Mouse (Mus musculus): ENCODE data around the gene Mrpl54.

Mrpl54 gene

GRCm38 (mm10) chr10:81300352-81300907, 33.7 kb upstream of the Mrpl54 start:
- ChIA-PET CTCF (interaction anchor here in 2 of 4 experiments (0.5 to 8.6 kb wide), 3 partner anchors 8 to 419 kb away, joined by 3 to 263 read pairs (median 112); partner anchors contain the start of genes Pip5k1c (in 2 of the 2) and Tjp3 (in 2 of the 2)), POLR2A (interaction anchor here in 2 of 4 experiments (0.7 to 8.6 kb wide), 6 partner anchors 8 to 371 kb away, joined by 3 to 79 read pairs (median 3); partner anchors contain the start of genes Pip5k1c (in 2 of the 2), Cactin (in 1 of the 2), Gadd45b (in 1 of the 2) and Tjp3 (in 1 of the 2))

GRCm38 (mm10) chr10:81299585-81300351, 33.0 kb upstream of the Mrpl54 start:
- POLR2A ChIA-PET, result interaction anchor here in 2 of 4 experiments (0.9 to 8.6 kb wide), 5 partner anchors 8 to 47 kb away, joined by 3 to 79 read pairs (median 31); partner anchors contain the start of genes Cactin (in 1 of the 2), Pip5k1c (in 1 of the 2) and Tjp3 (in 1 of the 2)
- CTCF ChIA-PET, result interaction anchor here in 1 of 4 experiments (8.6 kb wide), 1 partner anchor 9 kb away, joined by 112 read pairs; the partner anchor contains the start of genes Pip5k1c and Tjp3

- ChIA-PET POLR2A (interaction anchor here in 3 of 4 experiments (0.7 to 4.8 kb wide), 15 partner anchors 10 to 209 kb away, joined by 3 to 35 read pairs (median 3); partner anchors contain the start of gene Cactin (in 2 of the 3)), CTCF (interaction anchor here in 3 of 4 experiments (0.6 to 3.0 kb wide), 10 partner anchors 9 to 175 kb away, joined by 3 to 21 read pairs (median 6); no protein-coding TSS in a partner anchor)
These were observed 31.8 kb upstream of the Mrpl54 start for GRCm38 (mm10) chr10:81298369-81299100.

DNA sequence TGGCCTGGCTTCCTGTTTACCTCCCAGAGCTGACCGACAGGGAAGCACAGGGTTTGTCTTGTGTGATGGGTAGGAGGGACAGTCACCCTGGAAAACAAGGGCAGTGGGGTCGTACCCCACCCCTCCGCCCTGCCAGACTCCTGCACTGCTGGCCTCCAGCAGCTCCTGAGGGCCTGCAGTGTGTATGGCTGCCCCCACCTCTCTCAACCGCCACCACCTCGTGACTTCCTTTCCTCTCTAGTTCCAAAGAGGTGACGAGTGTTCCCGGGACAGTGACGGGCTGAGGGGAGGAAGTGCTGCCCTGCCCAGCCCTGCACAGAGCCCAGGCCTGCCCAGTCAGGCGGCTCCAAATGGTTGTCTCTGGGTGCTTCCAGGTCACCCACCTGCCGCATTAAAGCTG, 31.1 kb upstream of the Mrpl54 start:
- CTCF ChIA-PET, result interaction anchor here in 3 of 4 experiments (0.6 to 10.3 kb wide), 14 partner anchors 7 to 255 kb away, joined by 3 to 263 read pairs (median 6); no protein-coding TSS in a partner anchor

DNA sequence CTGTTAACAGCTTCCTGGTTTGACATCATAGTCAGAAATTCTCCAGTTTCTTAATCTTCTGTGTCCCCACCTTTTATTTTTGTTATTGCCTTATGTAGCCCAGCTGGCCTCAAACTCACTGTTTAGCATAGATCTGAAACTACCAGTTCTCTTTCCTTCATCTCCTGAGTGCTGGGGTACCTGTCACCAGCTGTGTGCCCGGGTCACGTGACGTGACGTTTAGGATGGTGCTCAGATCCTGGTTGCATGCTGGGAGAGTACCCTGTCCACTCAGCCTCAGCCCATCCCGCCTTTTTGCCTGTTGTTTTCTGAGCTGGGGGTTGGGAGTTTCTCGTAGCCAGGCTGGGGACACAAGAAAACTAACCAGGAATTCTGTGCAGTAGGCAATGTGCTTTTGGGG, 30.5 kb upstream of the Mrpl54 start:
- CTCF ChIA-PET, result interaction anchor here in 3 of 4 experiments (0.6 to 10.3 kb wide), 14 partner anchors 7 to 279 kb away, joined by 3 to 263 read pairs (median 8); no protein-coding TSS in a partner anchor
- POLR2A ChIA-PET, result interaction anchor here in 3 of 4 experiments (0.7 to 8.2 kb wide), 27 partner anchors 11 to 368 kb away, joined by 3 to 85 read pairs (median 4); partner anchors contain the start of gene Cactin (in 3 of the 3)

More for the DNA sequence above, 31.1 kb upstream of the Mrpl54 start:
- POLR2A ChIA-PET, result interaction anchor here in 3 of 4 experiments (0.7 to 8.2 kb wide), 24 partner anchors 9 to 210 kb away, joined by 3 to 85 read pairs (median 4); partner anchors contain the start of gene Cactin (in 3 of the 3)

GRCm38 (mm10) chr10:81295185-81295584, 28.5 kb upstream of the Mrpl54 start:
- POLR2A ChIA-PET, result interaction anchor here in 3 of 4 experiments (0.5 to 8.2 kb wide), 10 partner anchors 9 to 1180 kb away, joined by 3 to 85 read pairs (median 11); partner anchors contain the start of genes Cactin (in 2 of the 3), 4930404N11Rik (in 1 of the 3), Fzr1 (in 1 of the 3) and Stk11 (in 1 of the 3)
- CTCF ChIA-PET, result interaction anchor here in 2 of 4 experiments (0.6 to 10.3 kb wide), 5 partner anchors 9 to 123 kb away, joined by 3 to 263 read pairs (median 17); no protein-coding TSS in a partner anchor

DNA sequence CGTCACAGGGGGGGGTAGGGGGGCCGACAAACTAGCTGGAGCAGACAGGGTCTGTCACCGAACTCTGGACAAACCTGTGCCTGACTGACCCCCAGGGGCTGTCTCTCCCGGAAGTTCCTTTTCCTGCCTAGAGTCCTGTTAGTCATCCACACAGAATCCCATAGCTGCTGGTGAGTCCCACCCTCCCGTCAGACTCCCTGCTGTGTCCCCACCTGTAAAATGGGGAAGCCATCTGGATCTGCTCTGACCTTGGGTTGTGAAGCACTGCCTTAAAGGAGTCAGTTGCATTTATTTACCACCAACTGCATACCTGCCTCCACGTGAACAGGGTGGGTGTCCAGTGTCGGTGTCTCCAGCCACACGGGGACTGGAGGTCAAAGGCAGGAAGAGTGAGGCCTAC, 27.7 kb upstream of the Mrpl54 start:
- ChIA-PET POLR2A (interaction anchor here in 3 of 4 experiments (0.8 to 8.2 kb wide), 12 partner anchors 10 to 122 kb away, joined by 3 to 85 read pairs (median 10); partner anchors contain the start of genes Cactin (in 2 of the 3) and Mfsd12 (in 1 of the 3)), CTCF (interaction anchor here (0.6 to 10.3 kb wide), 8 partner anchors 10 to 68 kb away, joined by 3 to 263 read pairs (median 45); partner anchors contain the start of genes Cactin (in 1 of the 4) and Gipc3 (in 1 of the 4))

DNA sequence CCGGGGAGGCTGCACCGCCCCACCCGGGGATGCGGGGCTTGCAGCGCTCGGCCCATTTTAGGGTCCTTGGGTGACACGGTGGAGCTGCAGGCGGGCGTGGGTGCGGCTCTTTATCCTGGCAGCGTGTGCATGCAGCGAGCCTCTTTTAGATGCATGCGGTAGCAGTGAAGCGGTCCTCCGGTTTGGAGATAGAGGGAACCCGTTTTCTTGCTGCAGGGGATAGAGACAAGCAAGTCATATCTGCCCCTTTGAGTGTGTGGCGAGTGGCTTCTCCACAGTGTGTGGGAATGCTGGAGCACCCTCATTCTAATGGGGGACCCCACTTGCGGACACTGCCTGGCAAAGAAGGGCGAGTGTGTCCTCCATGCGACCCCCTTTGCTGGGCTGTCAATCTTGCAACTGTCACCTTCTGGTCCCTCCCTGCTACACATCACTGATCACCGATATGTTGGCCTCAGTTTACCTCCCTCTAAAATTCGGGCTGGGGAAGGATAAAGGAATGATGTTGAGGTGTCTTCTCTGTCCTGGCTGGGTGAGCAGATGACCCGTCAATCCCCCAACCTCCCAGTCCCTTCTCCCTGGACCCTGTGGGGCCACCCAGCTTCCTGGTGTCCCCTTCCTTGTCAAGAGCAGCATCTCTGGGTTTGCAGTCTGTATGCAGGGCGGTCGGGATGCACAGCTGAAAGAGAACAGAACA, 26.7 kb upstream of the Mrpl54 start:
- POLR2A ChIA-PET, result interaction anchor here (0.5 to 8.2 kb wide), 101 partner anchors 10 to 766 kb away, joined by 3 to 89 read pairs (median 5); partner anchors contain the start of genes Cactin (in 4 of the 4), Fzr1 (in 3 of the 4), Dohh (in 2 of the 4) and Gadd45b (in 2 of the 4)

DNA sequence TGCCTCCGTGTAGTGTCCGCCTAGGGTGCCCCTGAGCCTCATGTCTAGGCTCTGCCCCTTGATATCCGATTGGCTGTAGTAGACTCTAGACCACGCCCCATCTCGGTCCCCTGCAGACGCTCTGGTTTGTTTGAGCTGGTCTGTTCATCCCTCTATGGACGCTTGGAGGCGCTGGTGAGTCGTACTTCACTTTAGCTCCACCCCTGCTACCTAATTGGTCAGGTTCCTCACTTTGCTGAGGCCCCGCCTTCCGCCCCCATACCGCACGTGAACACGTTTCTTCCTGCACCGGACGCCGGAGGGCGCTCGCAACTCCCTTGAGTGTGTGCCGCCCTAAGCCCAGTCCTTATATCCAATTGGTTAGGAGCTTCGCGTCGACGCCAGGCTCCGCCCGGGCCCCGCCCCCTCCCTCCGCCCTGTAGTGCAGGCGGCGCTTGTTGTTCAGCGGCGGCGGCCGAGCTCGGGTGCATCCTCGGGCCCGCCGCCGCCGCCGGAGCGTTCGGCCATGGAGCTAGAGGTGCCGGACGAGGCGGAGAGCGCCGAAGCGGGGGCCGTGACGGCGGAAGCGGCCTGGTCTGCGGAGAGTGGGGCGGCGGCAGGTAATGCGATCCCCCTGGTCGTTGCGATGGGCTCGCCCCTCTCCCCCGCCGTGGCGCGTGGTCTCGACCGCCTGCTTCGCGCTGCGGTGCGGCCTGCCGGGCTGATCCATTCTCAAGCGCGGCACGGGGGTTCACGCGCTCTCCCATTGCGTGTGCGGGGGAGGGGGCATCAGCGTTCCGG, 26.0 kb upstream of the Mrpl54 start, which contains the start of gene Pip5k1c:
Gene Pip5k1c, plus strand, starts transcription at position 410 of the 780 bp plus-strand sequence.
- ChIA-PET CTCF (interaction anchor here (0.5 to 10.3 kb wide), 162 partner anchors 9 to 1067 kb away, joined by 3 to 263 read pairs (median 4); partner anchors contain the start of genes Hmg20b (in 4 of the 4), Cactin (in 3 of the 4), Celf5 (in 2 of the 4) and Fzr1 (in 2 of the 4)), POLR2A (interaction anchor here (0.5 to 8.2 kb wide), 160 partner anchors 8 to 1126 kb away, joined by 3 to 89 read pairs (median 4); partner anchors contain the start of genes Cactin (in 4 of the 4), Fzr1 (in 3 of the 4), Gadd45b (in 3 of the 4) and Hmg20b (in 3 of the 4))

More for the DNA sequence above, 26.7 kb upstream of the Mrpl54 start:
- CTCF ChIA-PET, result interaction anchor here (0.5 to 10.3 kb wide), 122 partner anchors 9 to 1067 kb away, joined by 3 to 263 read pairs (median 6); partner anchors contain the start of genes Cactin (in 3 of the 4), Hmg20b (in 3 of the 4), 4930404N11Rik (in 1 of the 4) and Aes (in 1 of the 4)

- CTCF ChIA-PET, result interaction anchor here (0.6 to 10.3 kb wide), 90 partner anchors 8 to 1065 kb away, joined by 3 to 263 read pairs (median 7); partner anchors contain the start of genes Hmg20b (in 3 of the 4), Cactin (in 2 of the 4), Fzr1 (in 2 of the 4) and 4930404N11Rik (in 1 of the 4)
- POLR2A ChIA-PET, result interaction anchor here (0.6 to 8.2 kb wide), 90 partner anchors 8 to 1332 kb away, joined by 3 to 89 read pairs (median 5); partner anchors contain the start of genes Apba3 (in 2 of the 4), Cactin (in 2 of the 4), Dohh (in 2 of the 4) and Eef2 (in 2 of the 4)
These were observed 24.9 kb upstream of the Mrpl54 start, which contains the start of gene Tjp3 for GRCm38 (mm10) chr10:81291511-81292104. Gene Tjp3, minus strand, starts transcription at chr10:81291581.

- ChIA-PET CTCF (interaction anchor here (0.6 to 10.3 kb wide), 50 partner anchors 11 to 917 kb away, joined by 3 to 263 read pairs (median 6); partner anchors contain the start of genes Cactin (in 2 of the 4), Hmg20b (in 2 of the 4), Atcay (in 1 of the 4) and Dohh (in 1 of the 4)), POLR2A (interaction anchor here (0.6 to 8.2 kb wide), 48 partner anchors 9 to 1332 kb away, joined by 3 to 89 read pairs (median 5); partner anchors contain the start of genes Apba3 (in 2 of the 4), Cactin (in 2 of the 4), Eef2 (in 2 of the 4) and Mrpl54 (in 2 of the 4))
These were observed 24.1 kb upstream of the Mrpl54 start for GRCm38 (mm10) chr10:81290698-81291460.

DNA sequence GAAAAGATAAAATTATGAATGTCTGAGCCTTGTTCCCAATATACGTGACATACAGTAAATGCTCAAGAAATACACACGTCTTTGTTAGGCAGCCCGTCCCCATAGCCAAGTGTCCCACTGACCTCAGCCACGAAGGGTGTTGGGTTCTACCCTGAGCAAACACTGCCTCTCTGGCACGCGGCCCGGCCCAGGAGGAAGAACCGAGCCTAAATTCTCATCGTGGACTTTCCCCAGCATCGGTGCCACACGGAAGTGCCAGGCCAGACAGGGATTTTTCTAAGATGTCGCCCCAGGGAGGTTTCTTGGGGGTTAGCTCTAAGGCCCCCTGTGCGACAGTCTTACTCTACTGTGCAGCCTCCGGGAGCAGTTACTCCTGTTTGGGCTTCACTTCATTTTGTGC, 23.1 kb upstream of the Mrpl54 start:
- ChIA-PET CTCF (interaction anchor here (0.6 to 10.3 kb wide), 70 partner anchors 8 to 1139 kb away, joined by 3 to 263 read pairs (median 6); partner anchors contain the start of genes Cactin (in 2 of the 4), Diras1 (in 1 of the 4), Fzr1 (in 1 of the 4) and Gipc3 (in 1 of the 4)), POLR2A (interaction anchor here in 3 of 4 experiments (0.6 to 8.2 kb wide), 29 partner anchors 9 to 361 kb away, joined by 3 to 85 read pairs (median 4); partner anchors contain the start of genes Cactin (in 3 of the 3), Apba3 (in 2 of the 3), Mrpl54 (in 2 of the 3) and Aes (in 1 of the 3))

- CTCF ChIA-PET, result interaction anchor here (0.6 to 10.3 kb wide), 84 partner anchors 8 to 1138 kb away, joined by 3 to 263 read pairs (median 5); partner anchors contain the start of genes Hmg20b (in 3 of the 4), Cactin (in 2 of the 4), Apba3 (in 1 of the 4) and Celf5 (in 1 of the 4)
- POLR2A ChIA-PET, result interaction anchor here (0.6 to 7.6 kb wide), 43 partner anchors 9 to 699 kb away, joined by 3 to 79 read pairs (median 4); partner anchors contain the start of genes Cactin (in 3 of the 4), Dohh (in 2 of the 4), Fzr1 (in 2 of the 4) and Gadd45b (in 2 of the 4)
These were observed 22.5 kb upstream of the Mrpl54 start for GRCm38 (mm10) chr10:81289278-81289677.
